Mouse (Mus musculus) embryo, embryonic 9.5 days (tissue): ENCODE data around the gene Dip2b.
A peak's percentile ranks its signal among the peaks of the same experiment; 100 is the strongest.

ENCODE experiments used
- DNase-seq: peaks from one replicate; pipeline ENCODE4 v3.0.0-alpha.2; 2017; ENCODE audit errors: extremely low spot score

The Dip2b gene

GRCm38 (mm10) chr15:100038470-100038971 lies at the start of gene Dip2b:
Gene Dip2b (plus strand): TSS chr15:100038664.
- peak; percentile 96 for DNase-seq

DNA sequence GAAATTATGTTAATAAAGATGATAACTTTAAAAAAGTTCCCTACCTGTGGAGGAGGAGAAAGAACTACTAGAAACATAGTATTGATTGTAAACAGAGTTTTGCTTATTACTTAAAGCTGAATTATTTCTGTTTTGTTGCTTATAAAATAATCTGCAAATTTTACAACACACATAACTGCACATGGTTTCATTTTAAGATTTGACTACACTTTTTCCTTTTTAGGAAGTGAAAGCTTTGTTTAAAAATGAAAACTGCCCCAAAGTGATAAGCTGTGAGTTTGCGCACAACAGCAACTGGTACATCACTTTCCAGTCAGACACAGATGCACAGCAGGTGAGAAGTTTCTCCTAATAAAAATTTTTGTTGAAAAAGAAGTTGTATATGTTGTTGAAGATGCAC lies 45.4 kb upstream of the Dip2b start:
- no peak for DNase-seq

GRCm38 (mm10) chr15:99997114-99997804 lies 41.2 kb upstream of the Dip2b start:
- DNase-seq, result no peak

DNA sequence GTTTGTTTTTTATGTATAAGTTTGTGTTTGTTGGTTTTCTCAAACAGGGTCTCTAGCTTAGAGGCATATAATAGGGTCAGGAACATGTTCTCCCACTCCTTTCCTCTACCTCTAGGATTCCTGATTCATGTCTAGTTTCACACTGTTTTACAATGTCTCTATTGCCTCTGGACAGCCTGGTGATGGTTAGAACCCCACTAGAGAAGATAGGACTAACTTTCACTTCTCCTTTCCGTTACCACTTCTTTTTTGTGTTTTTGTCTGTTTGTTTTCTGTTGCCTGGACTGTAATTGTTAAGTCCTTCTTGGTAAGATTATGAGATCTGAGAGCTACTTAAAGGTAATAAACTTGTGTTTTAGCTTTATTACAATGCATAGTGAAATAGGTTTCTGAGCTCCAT lies 39.1 kb upstream of the Dip2b start:
- no peak for DNase-seq

GRCm38 (mm10) chr15:100004677-100005273 lies 33.7 kb upstream of the Dip2b start:
- DNase-seq, result no peak

DNA sequence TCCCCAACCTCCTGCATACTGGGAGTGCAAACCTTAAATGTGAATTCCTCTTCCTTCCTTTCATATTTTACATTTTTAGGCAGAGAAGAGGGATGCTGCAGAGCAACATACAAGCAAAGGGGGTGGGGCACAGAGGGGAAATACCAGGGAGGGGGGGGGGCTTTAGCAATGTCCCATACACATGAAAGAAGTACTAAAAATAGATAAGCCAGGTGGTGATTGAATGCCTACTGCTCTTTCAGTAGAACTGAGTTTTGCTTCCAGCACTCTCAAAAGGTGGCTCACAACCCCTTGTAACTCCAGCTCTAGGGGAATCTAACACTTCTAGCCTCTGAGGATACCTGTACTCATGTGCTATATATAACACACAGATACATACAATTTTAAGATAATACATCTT lies 32.3 kb upstream of the Dip2b start:
- no peak for DNase-seq

DNA sequence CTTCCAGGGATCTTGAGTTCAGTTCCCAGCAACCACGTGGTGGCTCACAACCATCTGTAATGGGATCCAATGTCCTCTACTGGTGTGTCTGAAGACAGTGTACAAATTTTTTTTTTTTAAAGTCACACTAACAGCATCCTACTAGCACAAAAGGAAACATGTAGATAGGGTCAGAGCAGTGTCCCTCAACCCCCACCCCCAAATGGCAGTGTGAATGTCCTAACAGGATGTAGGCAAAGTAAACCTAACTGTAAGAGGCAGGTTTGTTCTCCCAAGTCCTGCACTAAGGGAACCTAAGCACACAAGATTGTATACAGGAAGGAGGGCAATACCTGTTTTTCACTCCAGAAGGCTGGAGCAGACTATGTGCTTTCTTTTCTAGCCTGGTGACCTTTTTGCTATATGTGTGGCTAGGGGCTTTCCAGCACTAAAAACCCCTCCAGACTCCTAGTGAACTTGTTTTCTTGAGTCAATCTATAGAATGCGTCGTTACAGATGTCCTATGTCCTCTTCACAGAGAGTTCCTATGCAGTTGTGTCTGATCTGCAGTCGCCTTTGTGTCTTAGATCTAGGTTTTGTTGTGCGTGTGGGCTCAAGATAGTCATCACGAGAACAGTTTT lies 20.1 kb upstream of the Dip2b start:
- DNase-seq, result no peak

- DNase-seq, result no peak
Observed at GRCm38 (mm10) chr15:100021175-100021574, 17.3 kb upstream of the Dip2b start.

DNA sequence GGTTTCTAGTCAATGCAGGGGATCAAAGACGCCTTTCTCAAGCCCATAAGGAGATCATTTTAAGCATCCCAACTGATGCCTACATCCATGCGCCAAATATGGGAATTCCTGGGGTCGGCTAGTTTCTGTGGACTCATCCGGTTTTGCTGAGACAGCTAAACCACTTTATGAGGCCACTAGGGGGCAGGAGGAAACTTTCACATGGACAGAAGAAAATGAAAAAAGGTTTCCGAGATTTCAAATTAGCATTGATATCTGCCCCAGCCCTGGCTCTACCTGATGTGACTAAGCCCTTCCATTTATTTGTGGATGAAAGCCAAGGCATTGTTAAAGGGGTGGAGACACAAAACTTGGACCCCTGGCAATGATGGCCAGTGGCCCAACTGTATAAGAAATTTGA lies 15.5 kb upstream of the Dip2b start:
- DNase-seq, result peak; percentile 54

- no peak for DNase-seq
Observed at GRCm38 (mm10) chr15:100025076-100025834, 13.2 kb upstream of the Dip2b start.

DNA sequence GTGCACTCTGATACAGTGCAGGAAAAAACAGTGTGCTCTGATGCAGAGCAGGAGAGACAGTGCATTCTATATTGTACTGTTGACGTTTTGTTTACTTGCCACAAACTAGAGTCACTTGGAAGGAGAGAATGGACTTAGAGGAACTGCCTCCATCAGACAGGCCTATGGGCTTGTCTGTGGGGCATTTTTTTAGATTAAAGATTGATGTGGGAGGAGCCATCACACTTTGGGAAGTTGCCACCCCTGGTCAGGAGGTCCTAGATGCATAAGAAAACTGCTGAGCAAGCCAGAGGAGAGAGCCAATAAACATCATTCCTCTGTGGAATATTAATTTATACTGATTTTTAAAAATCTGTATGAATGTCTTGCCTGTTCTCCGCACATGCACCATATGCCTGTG lies 10.3 kb upstream of the Dip2b start:
- DNase-seq, result no peak

- no peak for DNase-seq
Observed at GRCm38 (mm10) chr15:100029497-100029896, 9.0 kb upstream of the Dip2b start.

- no peak for DNase-seq
Observed at GRCm38 (mm10) chr15:100029900-100030299, 8.6 kb upstream of the Dip2b start.

DNA sequence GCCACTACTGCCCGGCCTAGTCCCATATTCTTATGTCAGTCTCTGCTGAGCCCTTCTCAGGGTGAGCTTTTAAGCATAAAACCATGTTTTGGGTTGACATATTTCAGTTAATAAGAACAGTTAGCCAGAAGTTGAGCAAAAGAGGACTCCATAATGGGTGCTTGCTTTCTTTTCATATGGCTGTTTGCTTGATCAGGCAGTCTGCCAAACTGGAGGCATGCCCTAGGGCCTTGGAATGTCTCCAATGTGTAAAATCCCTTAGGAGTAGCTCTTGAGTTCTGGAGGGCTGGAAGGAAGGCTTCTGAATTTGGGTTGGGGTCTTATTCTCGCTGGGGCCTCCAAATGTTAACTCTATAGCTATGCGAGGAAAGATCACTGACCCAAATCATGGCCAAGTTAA lies 5.9 kb upstream of the Dip2b start:
- no peak for DNase-seq

DNA sequence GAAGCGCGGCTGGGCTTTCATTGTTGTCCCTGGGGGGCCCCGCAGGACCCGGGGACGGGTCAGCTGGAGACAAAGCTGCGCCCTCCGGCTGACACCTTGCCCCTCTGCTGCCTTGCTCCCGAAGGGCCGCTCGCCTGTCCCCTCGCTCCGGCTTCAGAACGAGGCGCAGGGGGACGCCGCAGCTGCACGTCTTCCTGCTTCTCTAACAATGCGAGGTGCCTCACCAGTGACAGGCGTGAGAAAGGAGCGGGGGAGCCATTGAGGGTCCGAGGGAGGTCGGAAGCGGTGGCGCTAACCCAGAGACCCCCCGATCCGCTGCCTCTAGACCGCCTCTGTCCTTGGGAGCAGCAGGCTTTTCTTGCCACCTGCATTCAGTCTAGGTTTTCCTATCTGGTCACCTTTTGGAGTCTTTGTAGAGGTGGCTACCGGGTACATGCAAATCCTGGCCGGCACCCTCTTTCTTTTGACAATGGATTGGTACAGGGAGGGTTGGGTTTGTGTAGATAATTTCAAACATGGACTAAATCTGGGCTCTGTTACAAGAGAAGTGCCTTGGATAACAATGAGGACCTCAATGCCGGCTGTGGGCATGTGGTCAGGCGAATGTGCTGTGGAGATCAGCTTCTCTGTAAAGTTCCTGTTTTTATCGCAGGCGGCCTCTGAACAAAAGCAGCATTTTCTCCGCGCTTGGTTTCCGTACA lies 687 bp downstream of the Dip2b start:
- DNase-seq, result peak; percentile 83

- no peak for DNase-seq
Observed at GRCm38 (mm10) chr15:100040541-100041266, 2.2 kb downstream of the Dip2b start.

- no peak for DNase-seq
Observed at GRCm38 (mm10) chr15:100041267-100042047, 3.0 kb downstream of the Dip2b start.

- no peak for DNase-seq
Observed at GRCm38 (mm10) chr15:100042048-100042400, 3.6 kb downstream of the Dip2b start.

DNA sequence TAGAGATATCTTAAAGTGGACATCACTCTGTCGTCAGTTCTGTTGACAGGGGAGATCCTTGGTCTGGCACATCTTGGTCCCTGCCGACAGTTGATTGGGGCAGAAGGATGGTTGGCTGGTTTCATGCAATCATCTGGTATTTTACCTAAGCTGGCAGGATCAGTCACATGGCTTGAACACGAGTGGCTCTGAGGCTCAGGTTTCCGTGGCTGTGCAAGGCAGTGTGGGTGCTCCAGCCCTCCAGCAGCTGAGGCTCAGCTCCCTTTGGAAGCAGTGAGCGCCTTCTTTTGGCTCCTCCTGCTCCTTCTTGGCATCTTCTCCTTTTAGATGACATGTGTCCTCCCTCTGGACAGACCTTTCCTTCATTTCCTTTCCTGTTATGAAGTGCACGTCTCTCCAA lies 7.1 kb downstream of the Dip2b start:
- DNase-seq, result no peak

GRCm38 (mm10) chr15:100049496-100050087 lies 11.1 kb downstream of the Dip2b start:
- DNase-seq, result no peak
